Mouse (Mus musculus): Measurements from ENCODE around the gene Acr. TPM values are rescaled to one million over a fixed set of nuclear protein-coding genes. Genes with fewer than 3 reads are reported as not detected.

Acr gene
- total RNA-seq, 2 experiments from 2014 or later: 0.23 TPM; not detected in 1

GRCm38 (mm10) chr15:89556401-89557178, 11.5 kb upstream of the Acr start:
- no peak for TF ChIP-seq CTCF (IDR thresholded peaks at IDR 0.05)
- DNase-seq: no peak
- intact Hi-C loops (cut with DNase I): no loop called here
- Histone ChIP-seq H3K27ac (no peak overlapping the region; the same call in 1 of the 2 replicates), H3K4me3 (peak overlapping the region; percentile 19)

- no peak for DNase-seq
- H3K27ac ChIP-seq: no peak overlapping the region
- TF ChIP-seq CTCF (IDR thresholded peaks at IDR 0.05): no peak
- peak overlapping the region; percentile 19 for H3K4me3 ChIP-seq
- intact Hi-C loops (cut with DNase I): no loop called here
Observed at GRCm38 (mm10) chr15:89557179-89557995, 10.7 kb upstream of the Acr start.

GRCm38 (mm10) chr15:89557996-89558390, 10.1 kb upstream of the Acr start:
- Histone ChIP-seq H3K27ac (no peak overlapping the region), H3K4me3 (no peak overlapping the region)
- TF ChIP-seq CTCF (IDR thresholded peaks at IDR 0.05): no peak
- intact Hi-C loops (cut with DNase I): no loop called here
- DNase-seq: no peak

- H3K27ac ChIP-seq: no peak overlapping the region
- no peak for DNase-seq
- H3K4me3 ChIP-seq: no peak overlapping the region
- no peak for TF ChIP-seq CTCF (IDR thresholded peaks at IDR 0.05)
- intact Hi-C loops (cut with DNase I): no loop called here
Observed at GRCm38 (mm10) chr15:89559202-89559731, 8.9 kb upstream of the Acr start.

GRCm38 (mm10) chr15:89572147-89572546, 4.0 kb downstream of the Acr start:
- TF ChIP-seq CTCF (IDR thresholded peaks at IDR 0.05): no peak
- H3K27ac ChIP-seq: peak overlapping the region; percentile 12; the same call in 1 of the 2 replicates
- intact Hi-C loops (cut with DNase I): no loop called here
- no peak overlapping the region for H3K4me3 ChIP-seq
- no peak for DNase-seq

GRCm38 (mm10) chr15:89582494-89582893, 14.4 kb downstream of the Acr start:
- H3K27ac ChIP-seq: no peak overlapping the region
- no peak for TF ChIP-seq CTCF (IDR thresholded peaks at IDR 0.05)
- no peak for DNase-seq
- no peak overlapping the region for H3K4me3 ChIP-seq
- intact Hi-C loops (cut with DNase I): no loop called here

GRCm38 (mm10) chr15:89585101-89585500, 17.0 kb downstream of the Acr start:
- 0 out of 2 replicates have a peak overlapping the region, but pooled peaks have one; percentile 19 for H3K4me3 ChIP-seq
- TF ChIP-seq CTCF (IDR thresholded peaks at IDR 0.05): no peak
- peak overlapping the region; percentile 74 for H3K27ac ChIP-seq
- no peak for DNase-seq
- intact Hi-C loops (cut with DNase I): no loop called here

GRCm38 (mm10) chr15:89585631-89586030, 17.5 kb downstream of the Acr start:
- TF ChIP-seq CTCF (IDR thresholded peaks at IDR 0.05): no peak
- H3K4me3 ChIP-seq: no peak overlapping the region
- intact Hi-C loops (cut with DNase I): no loop called here
- no peak for DNase-seq
- peak overlapping the region; percentile 74 for H3K27ac ChIP-seq

GRCm38 (mm10) chr15:89589146-89589545, 21.0 kb downstream of the Acr start:
- H3K27ac ChIP-seq: no peak overlapping the region
- DNase-seq: no peak
- no peak for TF ChIP-seq CTCF (IDR thresholded peaks at IDR 0.05)
- no peak overlapping the region for H3K4me3 ChIP-seq
- intact Hi-C loops (cut with DNase I): no loop called here

GRCm38 (mm10) chr15:89591317-89591716, 23.2 kb downstream of the Acr start:
- Histone ChIP-seq H3K4me3 (peak overlapping the region; percentile 95), H3K27ac (peak overlapping the region; percentile 78)
- DNase-seq: no peak
- intact Hi-C loops (cut with DNase I): no loop called here
- no peak for TF ChIP-seq CTCF (IDR thresholded peaks at IDR 0.05)

GRCm38 (mm10) chr15:89591723-89592455, 23.8 kb downstream of the Acr start, which contains the start of gene Rabl2:
Gene Rabl2, minus strand, starts transcription at chr15:89591923.
- intact Hi-C loops (cut with DNase I): no loop called here
- Histone ChIP-seq H3K27ac (peak within 1 kb of the TSS; percentile 78), H3K4me3 (peak within 1 kb of the TSS; percentile 95)
- DNase-seq: peak; percentile 92
- no peak for TF ChIP-seq CTCF (IDR thresholded peaks at IDR 0.05)

GRCm38 (mm10) chr15:89592548-89592947, 24.4 kb downstream of the Acr start:
- TF ChIP-seq CTCF (IDR thresholded peaks at IDR 0.05): no peak
- Histone ChIP-seq H3K4me3 (no peak overlapping the region), H3K27ac (no peak overlapping the region)
- no peak for DNase-seq
- intact Hi-C loops (cut with DNase I): no loop called here
